Mouse (Mus musculus) small intestine, adult 2 months (tissue): ENCODE measurements at regions not wholly inside any gene's neighbourhood (a gene's known extent, or its start where the extent isn't known, plus 50 kb on each side); places are given as distances from the start of the nearest gene placed in this dataset.

Source experiments
- CTCF ChIP-seq: fragments of 200-500 bp; IDR thresholded peaks from 2 replicates; pipeline ENCODE4 v1.5.1; 2012; ENCODE audit warnings: low read depth, mild to moderate bottlenecking, control low read depth, inconsistent platforms, low read length, moderate library complexity, mixed read lengths; ENCODE audit not compliant: insufficient replicate concordance, insufficient read length; ENCODE audit errors: extremely low read depth
- POLR2A ChIP-seq: fragments of 200-500 bp; IDR thresholded peaks from 2 replicates; pipeline ENCODE4 v1.6.1; 2012; ENCODE audit warnings: low read depth, mild to moderate bottlenecking, control low read depth, inconsistent platforms, low read length, moderate library complexity

GRCm38 (mm10) chr13:110619010-110619409, 224.2 kb downstream of the Plk2 start:
- TF ChIP-seq CTCF (no peak), POLR2A (no peak)
